Mouse (Mus musculus) MEL (cell line): ENCODE data around the gene Iqgap3.

Source experiments
- CTCF ChIP-seq, 3 experiments: IDR thresholded peaks in 2 of 3; conservative IDR thresholded peaks in 1 of 3; 2 replicates each; pipeline ENCODE4 v1.5.1; 2011 to 2012; ENCODE audit warnings: low read length in 3 of 3, low read depth in 2 of 3, mild to moderate bottlenecking in 2 of 3, improper control_type of control experiment in 1 of 3, inconsistent platforms in 1 of 3, mixed read lengths in 1 of 3, moderate library complexity in 1 of 3; ENCODE audit not compliant: control insufficient read depth in 1 of 3, insufficient read depth in 1 of 3, poor library complexity in 1 of 3, severe bottlenecking in 1 of 3
- EP300 ChIP-seq, 2 experiments: IDR thresholded peaks; 2 replicates each; pipeline ENCODE4 v1.6.1; 2011; ENCODE audit warnings: improper control_type of control experiment in 2 of 2, low read length in 2 of 2, low read depth in 1 of 2, mild to moderate bottlenecking in 1 of 2
- GATA1 ChIP-seq: IDR thresholded peaks from 2 replicates; pipeline ENCODE4 v1.6.1; 2011; ENCODE audit warnings: low read depth, low read length, improper control_type of control experiment
- JUND ChIP-seq: IDR thresholded peaks from 2 replicates; pipeline ENCODE4 v1.6.1; 2011; ENCODE audit warnings: low read depth, mild to moderate bottlenecking, improper control_type of control experiment, low read length
- KAT2A ChIP-seq: conservative IDR thresholded peaks from 2 replicates; pipeline ENCODE4 v1.6.1; 2012; ENCODE audit warnings: low read depth, low read length, improper control_type of control experiment, inconsistent platforms
- MYC ChIP-seq: IDR thresholded peaks from 2 replicates; pipeline ENCODE4 v1.6.1; 2011; ENCODE audit warnings: low read depth, mild to moderate bottlenecking, low read length, improper control_type of control experiment, moderate library complexity
- NELFE ChIP-seq: IDR thresholded peaks from 2 replicates; pipeline ENCODE4 v1.6.1; 2011; ENCODE audit warnings: low read depth, low read length, improper control_type of control experiment
- NRF1 ChIP-seq: IDR thresholded peaks from 2 replicates; pipeline ENCODE4 v1.6.1; 2014; ENCODE audit warnings: low read depth, mild to moderate bottlenecking, inconsistent platforms, low read length, improper control_type of control experiment, moderate library complexity; ENCODE audit not compliant: poor library complexity, insufficient read depth, severe bottlenecking
- POLR2A ChIP-seq, 2 experiments: IDR thresholded peaks; 2 replicates each; pipeline ENCODE4 v1.6.1; 2011 to 2012; ENCODE audit warnings: low read length in 2 of 2, mild to moderate bottlenecking in 2 of 2, control low read depth in 1 of 2, improper control_type of control experiment in 1 of 2, low read depth in 1 of 2, moderate library complexity in 1 of 2; ENCODE audit not compliant: control insufficient read depth in 1 of 2, insufficient read depth in 1 of 2, poor library complexity in 1 of 2
- RAD21 ChIP-seq: IDR thresholded peaks from 2 replicates; pipeline ENCODE4 v1.6.1; 2011; ENCODE audit warnings: mild to moderate bottlenecking, low read depth, low read length, improper control_type of control experiment
- USF1 ChIP-seq: IDR thresholded peaks from 2 replicates; pipeline ENCODE4 v1.6.1; 2014; ENCODE audit warnings: low read depth, mild to moderate bottlenecking, inconsistent platforms, low read length, improper control_type of control experiment, moderate library complexity
- USF2 ChIP-seq, 2 experiments: IDR thresholded peaks; 2 replicates each; pipeline ENCODE4 v1.6.1; 2011 to 2012; ENCODE audit warnings: improper control_type of control experiment in 2 of 2, low read length in 2 of 2, borderline replicate concordance in 1 of 2, inconsistent platforms in 1 of 2, low read depth in 1 of 2, mild to moderate bottlenecking in 1 of 2; ENCODE audit not compliant: insufficient read depth in 1 of 2
- ZNF384 ChIP-seq: IDR thresholded peaks from 2 replicates; pipeline ENCODE4 v1.6.1; 2012; ENCODE audit warnings: low read depth, mild to moderate bottlenecking, inconsistent platforms, low read length, improper control_type of control experiment

DNA sequence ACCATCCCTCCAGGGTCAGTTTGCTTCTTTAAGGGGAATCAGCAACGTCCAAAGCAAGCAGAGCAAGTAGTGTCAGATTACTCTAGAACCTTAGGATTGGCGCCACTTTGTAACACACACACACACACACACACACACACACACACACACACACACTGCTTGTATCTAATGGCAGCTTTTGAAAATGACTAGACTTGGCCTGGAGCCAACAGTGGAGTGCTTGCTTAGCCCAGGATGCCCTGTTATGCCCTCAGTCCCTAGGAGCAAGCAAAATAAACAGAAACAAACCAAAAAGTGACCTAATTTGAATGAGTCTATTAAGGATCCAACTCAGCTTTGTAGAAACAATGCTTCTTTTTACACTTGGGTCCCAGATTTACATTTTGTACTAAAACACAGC is 13.4 kb upstream of the Iqgap3 start:
- TF ChIP-seq CTCF (IDR thresholded peaks at IDR 0.05 in 2 of 3, conservative IDR thresholded peaks at IDR 0.05 in 1 of 3; ENCODE audit: control insufficient read depth in 1 of 3, insufficient read depth in 1 of 3, low read depth in 2 of 3, low read length in 3 of 3, poor library complexity in 1 of 3, severe bottlenecking in 1 of 3) (no peak), ZNF384 (no peak), USF1 (no peak), EP300 (IDR thresholded peaks at IDR 0.05; ENCODE audit: low read depth in 1 of 2, low read length in 2 of 2) (no peak), POLR2A (IDR thresholded peaks at IDR 0.05; ENCODE audit: control insufficient read depth in 1 of 2, insufficient read depth in 1 of 2, low read depth in 1 of 2, low read length in 2 of 2, poor library complexity in 1 of 2) (no peak), MYC (no peak), RAD21 (no peak), NRF1 (no peak), NELFE (no peak), KAT2A (no peak), JUND (no peak), USF2 (IDR thresholded peaks at IDR 0.05; ENCODE audit: borderline replicate concordance in 1 of 2, insufficient read depth in 1 of 2, low read depth in 1 of 2, low read length in 2 of 2) (no peak), GATA1 (no peak)
